Mouse (Mus musculus) urinary bladder, postnatal 14 days (tissue): ENCODE data around the gene Rnf157.
"Not testable (repeated sequence)": the region's sequence is repeated elsewhere in the genome, so short reads cannot be mapped to it uniquely, and the experiment has no call there.

Source experiments
- DNase-seq: peaks from one replicate; pipeline ENCODE4 v3.0.0; 2021; ENCODE audit warnings: low spot score

Rnf157 gene

DNA sequence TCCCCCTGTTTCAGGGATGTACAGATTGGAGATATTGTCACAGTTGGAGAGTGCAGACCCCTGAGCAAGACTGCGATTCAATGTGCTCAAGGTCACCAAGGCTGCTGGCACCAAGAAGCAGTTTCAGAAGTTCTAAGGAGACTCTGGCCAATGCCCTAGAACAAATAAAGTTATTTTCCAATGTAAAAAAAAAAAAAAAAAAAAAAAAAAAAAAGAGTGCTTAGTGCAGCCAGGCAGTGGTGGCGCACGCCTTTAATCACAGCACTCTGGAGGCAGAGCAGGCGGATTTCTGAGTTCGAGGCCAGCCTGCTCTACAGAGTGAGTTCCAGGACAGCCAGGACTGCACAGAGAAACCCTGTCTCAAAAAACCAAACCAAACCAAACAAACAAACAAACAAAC is 29.8 kb downstream of the Rnf157 start:
- DNase-seq, result not testable (repeated sequence)

GRCm38 (mm10) chr11:116380767-116381166 is 32.1 kb downstream of the Rnf157 start:
- DNase-seq, result no peak

DNA sequence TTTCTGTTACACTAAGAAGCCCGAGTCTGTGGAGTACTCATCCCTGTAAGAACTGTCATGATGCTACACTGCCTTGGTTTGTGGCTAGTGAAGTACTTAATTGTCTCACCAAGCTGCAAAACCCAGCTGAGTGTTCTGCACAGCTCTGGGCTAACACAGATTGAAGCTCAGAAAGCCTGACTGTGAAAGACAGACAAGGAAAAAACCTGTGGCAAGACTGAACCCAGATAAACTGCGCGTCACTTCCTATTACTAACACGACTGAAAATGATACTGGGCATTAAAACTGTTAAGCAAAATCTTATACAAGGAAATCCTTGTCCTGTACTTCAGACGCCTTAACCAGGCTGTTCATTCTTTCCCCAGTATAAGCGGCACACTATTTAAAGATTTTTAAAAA is 33.3 kb downstream of the Rnf157 start:
- no peak for DNase-seq

DNA sequence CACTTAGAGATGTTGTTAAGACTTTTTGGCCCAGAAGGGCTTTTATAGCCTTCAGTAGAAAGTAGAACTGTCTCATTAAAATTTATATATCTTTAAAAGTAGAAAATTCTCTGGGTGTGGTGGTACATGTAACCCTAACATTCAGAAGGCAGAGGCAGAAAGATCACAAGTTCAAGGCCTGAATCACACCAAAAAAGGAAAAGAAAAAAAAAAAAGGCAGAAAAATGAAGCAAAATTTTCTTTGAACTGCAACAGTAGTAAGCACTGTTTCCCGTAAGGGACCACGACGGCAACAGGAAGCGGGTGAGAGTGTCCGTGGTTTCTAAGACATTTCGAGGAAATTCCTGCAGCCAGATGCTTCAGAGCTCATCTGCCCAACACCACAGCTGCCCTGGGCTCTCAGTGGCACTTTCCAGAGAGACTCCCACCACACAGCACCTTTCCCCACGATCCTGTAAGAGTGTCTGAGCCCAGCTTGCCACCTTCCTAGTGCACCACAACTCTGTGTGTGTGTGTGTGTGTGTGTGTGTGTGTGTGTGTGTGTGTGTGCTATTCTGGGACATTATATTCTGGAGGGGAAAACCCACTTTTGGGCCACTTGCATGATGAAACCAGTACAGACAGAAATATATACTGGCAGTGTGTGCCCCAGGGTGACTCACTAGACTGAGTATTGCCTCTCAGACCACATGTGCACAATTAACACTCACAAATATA is 35.7 kb downstream of the Rnf157 start:
- DNase-seq, result no peak

DNA sequence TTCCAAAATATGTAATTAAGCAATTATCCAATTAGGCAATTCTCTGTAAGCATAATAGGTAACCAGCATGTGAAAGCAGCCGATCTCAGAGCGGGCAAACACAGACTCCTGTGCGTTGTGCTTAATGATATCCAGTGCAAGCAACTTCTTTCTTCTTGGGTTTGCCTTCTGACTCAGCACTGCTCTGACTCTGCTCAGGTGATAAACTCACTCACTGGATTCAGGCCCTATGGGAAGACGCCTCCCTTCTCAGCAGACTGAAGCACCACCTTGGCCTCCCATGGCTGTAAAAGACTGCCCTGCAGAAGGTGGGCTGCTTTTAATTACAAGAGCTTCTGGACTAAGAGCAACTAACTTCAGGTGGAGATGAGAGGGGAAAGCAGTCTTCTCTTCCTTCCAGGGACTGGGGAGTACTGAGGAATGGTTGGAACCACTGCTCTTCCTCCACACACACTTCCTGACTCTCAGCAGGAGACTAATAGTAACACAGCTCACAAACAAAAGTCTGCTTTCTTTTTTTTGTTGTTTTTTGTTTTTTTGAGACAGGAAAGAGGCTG is 40.9 kb downstream of the Rnf157 start:
- no peak for DNase-seq

DNA sequence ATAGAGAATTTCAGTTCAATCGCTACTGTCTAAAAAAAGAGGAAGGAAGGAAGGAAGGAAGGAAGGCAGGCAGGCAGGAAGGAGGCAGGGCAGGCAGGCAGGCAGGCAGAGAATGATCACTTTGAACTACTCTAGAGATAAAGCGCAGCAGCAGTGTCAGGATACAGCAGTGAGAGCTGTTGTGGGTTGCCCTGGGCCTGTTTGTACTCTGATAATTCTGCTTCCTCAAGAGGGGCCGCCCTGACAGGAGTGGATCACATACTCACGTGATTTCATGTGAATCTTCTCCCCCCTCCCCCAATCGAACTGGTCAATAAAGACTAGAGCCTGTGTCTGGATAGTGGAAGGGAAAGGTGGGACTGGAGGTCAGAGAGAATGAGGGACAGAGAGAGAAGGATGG is 43.2 kb downstream of the Rnf157 start:
- no peak for DNase-seq

DNA sequence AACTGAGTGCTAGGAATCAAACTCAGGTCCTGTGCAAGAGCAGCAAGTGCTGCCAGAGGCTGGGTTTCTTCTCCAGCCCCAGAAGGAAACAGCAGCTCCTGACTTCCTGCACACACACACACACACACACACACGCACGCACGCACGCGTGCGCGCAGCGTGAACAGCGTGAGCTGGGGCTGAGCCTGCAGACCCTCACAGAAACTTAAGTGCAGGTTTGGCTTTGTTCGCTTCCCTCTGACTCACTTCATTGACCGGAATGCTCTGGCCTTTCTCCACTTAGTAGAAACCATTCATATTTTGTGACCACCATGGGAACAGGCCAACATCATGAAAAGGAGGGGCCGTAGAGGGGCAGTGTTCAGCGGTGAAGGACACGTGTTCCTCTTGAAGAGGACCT is 43.8 kb downstream of the Rnf157 start:
- no peak for DNase-seq

- DNase-seq, result peak; percentile 93
Observed at GRCm38 (mm10) chr11:116368116-116368515, 44.7 kb downstream of the Rnf157 start.

GRCm38 (mm10) chr11:116366647-116367046 is 46.2 kb downstream of the Rnf157 start:
- DNase-seq, result no peak

- DNase-seq, result no peak
Observed at GRCm38 (mm10) chr11:116366124-116366523, 46.7 kb downstream of the Rnf157 start.

GRCm38 (mm10) chr11:116365432-116365831 is 47.4 kb downstream of the Rnf157 start:
- no peak for DNase-seq

DNA sequence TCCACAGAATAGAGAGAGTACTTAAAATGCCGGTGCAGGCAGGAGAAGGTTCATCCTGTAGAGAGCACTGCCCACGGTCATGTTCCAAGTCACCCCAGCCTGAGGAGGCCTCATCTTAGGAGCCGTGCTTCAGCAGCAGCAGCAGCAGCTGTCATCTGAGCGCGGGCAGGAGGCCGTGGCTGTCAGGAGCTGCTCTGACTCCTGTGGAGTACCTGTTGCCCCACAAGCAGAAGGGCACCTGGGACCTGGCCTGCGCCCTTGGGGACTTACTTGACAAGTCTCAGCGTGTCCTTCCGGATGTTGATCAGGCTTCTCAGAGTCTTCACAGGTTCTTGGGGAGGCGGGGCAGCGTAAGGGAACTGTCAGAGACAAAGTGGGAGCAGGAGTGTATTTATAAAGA is 50.8 kb downstream of the Rnf157 start:
- peak; percentile 59 for DNase-seq

GRCm38 (mm10) chr11:116360915-116361314 is 51.9 kb downstream of the Rnf157 start:
- not testable (repeated sequence) for DNase-seq

DNA sequence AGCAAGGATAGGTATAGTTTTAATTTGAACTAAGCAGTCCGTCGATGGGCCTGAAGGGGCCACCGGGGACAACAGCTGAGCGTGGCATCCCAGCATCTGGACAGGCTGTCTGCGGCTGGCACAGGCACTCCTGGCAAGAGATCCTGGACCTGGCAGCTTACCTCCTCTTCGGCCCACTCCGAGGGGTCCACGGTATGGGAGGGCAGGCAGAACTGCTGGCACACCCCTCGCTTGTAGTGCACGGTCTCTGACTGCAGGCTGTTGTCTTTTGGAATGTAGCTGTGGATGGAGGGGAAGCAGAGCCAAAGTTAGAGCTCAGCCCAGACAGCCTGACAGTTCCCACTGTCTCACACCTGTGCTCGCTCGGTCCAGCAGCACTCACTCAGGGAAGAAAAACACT is 53.2 kb downstream of the Rnf157 start:
- DNase-seq, result no peak

GRCm38 (mm10) chr11:116358926-116359637 is 53.8 kb downstream of the Rnf157 start:
- no peak for DNase-seq

GRCm38 (mm10) chr11:116354521-116354920 is 58.3 kb downstream of the Rnf157 start:
- DNase-seq, result no peak

DNA sequence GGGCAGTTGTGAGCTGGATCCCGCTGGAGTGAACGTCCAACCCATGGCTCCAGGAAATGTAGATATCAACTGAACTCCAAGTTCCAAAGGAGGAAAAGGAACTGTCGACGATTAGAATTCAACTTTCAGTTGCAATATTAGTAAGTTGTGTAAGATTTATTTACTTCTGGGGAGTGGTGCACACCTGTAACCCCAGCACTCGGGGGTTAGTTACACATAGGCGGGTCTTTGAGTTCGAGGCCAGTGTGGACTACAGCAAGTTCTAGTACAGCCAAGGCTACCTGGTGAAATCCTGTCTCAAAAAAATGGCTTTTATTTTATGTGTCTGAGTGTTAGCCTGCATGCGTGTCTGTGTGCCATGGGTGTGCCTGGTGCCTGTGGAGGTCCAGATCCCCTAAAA is 59.3 kb downstream of the Rnf157 start:
- no peak for DNase-seq

GRCm38 (mm10) chr11:116351294-116351693 is 61.5 kb downstream of the Rnf157 start:
- no peak for DNase-seq

- DNase-seq, result no peak
Observed at GRCm38 (mm10) chr11:116347955-116348354, 64.9 kb downstream of the Rnf157 start.

GRCm38 (mm10) chr11:116347012-116347411 is 65.8 kb downstream of the Rnf157 start:
- DNase-seq, result no peak

DNA sequence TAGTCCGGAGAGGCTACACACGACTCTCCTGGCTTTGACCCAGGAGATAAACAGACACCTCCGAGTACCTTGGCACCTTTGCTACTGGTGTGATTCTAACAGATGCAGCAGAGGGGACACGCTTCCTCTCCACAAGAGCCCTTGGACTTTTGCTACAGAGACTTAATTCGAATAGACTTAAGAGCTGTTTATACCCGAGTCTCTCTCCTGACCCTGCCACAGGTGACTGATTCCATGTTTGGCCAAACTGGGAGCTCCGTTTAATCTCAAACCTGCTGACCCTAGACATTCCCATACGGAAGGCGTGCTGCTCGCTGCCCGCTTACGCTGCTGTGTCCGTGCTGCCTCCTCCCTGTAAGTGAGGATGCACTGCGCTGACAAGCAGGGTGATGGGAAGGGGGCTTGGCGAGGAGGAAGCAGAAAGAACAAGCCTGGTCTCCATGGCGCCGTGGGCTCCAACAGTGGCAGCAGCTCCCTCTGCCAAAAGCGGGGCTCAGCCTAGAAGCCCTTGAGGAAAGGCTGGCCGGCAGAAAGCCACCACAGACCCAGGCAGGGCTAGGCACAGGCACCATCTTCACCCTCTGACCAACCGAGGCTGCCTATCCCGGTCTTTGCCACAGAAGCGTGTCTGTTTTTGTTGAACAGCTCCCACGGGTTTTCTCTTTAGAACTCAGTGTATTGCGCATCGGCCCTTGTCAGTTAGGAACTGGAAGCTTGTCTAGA is 70.6 kb downstream of the Rnf157 start:
- DNase-seq, result no peak

DNA sequence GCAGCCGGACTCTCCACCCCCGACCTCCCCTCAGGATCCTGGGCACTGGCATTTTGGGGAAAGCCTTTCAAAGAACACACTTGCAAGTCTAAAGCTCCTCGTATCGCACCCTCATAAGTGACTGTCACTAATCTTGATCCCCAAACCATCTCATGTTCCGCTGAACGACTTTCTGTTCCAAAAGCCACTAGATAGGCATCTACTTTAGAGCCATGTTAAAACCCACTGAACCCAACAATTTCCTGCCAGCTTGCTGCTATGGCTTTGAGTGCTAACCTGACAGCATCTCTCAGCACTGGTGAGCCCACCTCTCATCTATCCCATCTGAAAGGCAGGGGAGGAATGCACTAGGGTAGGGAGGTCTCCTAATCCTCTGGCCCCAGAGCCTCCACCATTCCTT is 75.3 kb downstream of the Rnf157 start:
- DNase-seq, result no peak

- no peak for DNase-seq
Observed at GRCm38 (mm10) chr11:116337000-116337399, 75.8 kb downstream of the Rnf157 start.
